Mouse (Mus musculus) heart, postnatal 0 days (tissue): ENCODE measurements at regions not wholly inside any gene's neighbourhood (a gene's known extent, or its start where the extent isn't known, plus 50 kb on each side); places are given as distances from the start of the nearest gene placed in this dataset.

ENCODE experiments used
- ATAC-seq: fragments of 200-750 bp; cut with Nextera tagmentation; 2 replicates; pipeline ENCODE4 v1.8.0; 2017; ENCODE audit warnings: low read depth, moderate number of reproducible peaks, moderate library complexity; ENCODE audit not compliant: insufficient read depth
- DNase-seq: peaks from one replicate; pipeline ENCODE4 v3.0.0-alpha.2; 2016; ENCODE audit warnings: low spot score
- H3K27ac ChIP-seq: fragments of 300-500 bp; sonication (generic); 2 replicates; pipeline ENCODE4 v1.5.1; 2014; ENCODE audit warnings: low read depth, mild to moderate bottlenecking
- H3K27me3 ChIP-seq: fragments of 300-500 bp; sonication (generic); 2 replicates; pipeline ENCODE4 v1.6.1; 2014; ENCODE audit warnings: low read length, mixed read lengths; ENCODE audit not compliant: control insufficient read depth, insufficient read depth
- H3K36me3 ChIP-seq: fragments of 300-500 bp; sonication (generic); replicated peaks from 2 replicates; pipeline ENCODE4 v1.6.1; 2014; ENCODE audit warnings: low read length, mixed read lengths; ENCODE audit not compliant: control insufficient read depth, insufficient read depth
- H3K4me1 ChIP-seq: fragments of 300-500 bp; sonication (generic); 2 replicates; pipeline ENCODE4 v1.6.1; 2014; ENCODE audit warnings: antibody characterized with exemption; ENCODE audit not compliant: control insufficient read depth, insufficient read depth
- H3K4me2 ChIP-seq: fragments of 300-500 bp; sonication (generic); 2 replicates; pipeline ENCODE4 v1.6.1; 2014; ENCODE audit warnings: low read depth, mild to moderate bottlenecking, low read length, moderate library complexity
- H3K4me3 ChIP-seq: fragments of 300-500 bp; sonication (generic); 2 replicates; pipeline ENCODE4 v1.5.1; 2014; ENCODE audit warnings: low read depth, low read length
- H3K9ac ChIP-seq: fragments of 300-500 bp; sonication (generic); replicated peaks from 2 replicates; pipeline ENCODE4 v1.6.1; 2014; ENCODE audit warnings: low read depth, low read length, mixed read lengths
- H3K9me3 ChIP-seq: fragments of 300-500 bp; sonication (generic); replicated peaks from 2 replicates; pipeline ENCODE4 v1.6.1; 2016; ENCODE audit warnings: low read length; ENCODE audit not compliant: control insufficient read depth
- CTCF ChIP-seq: IDR thresholded peaks from 2 replicates; pipeline ENCODE4 v1.5.1; 2016; ENCODE audit warnings: antibody characterized with exemption, control low read depth, low read depth
- EP300 ChIP-seq: IDR thresholded peaks from 2 replicates; pipeline ENCODE4 v1.6.1; 2016; ENCODE audit warnings: antibody characterized with exemption, low read depth
- WGBS: fragments of 180-500 bp; shearing (Covaris S2); extraction: QIAGEN DNeasy Blood & Tissue Kit; methylation state at CpG from one replicate; pipeline ENCODE4 v1.1.7; 2014; 5-methylcytosine and 5-hydroxymethylcytosine counted together

DNA sequence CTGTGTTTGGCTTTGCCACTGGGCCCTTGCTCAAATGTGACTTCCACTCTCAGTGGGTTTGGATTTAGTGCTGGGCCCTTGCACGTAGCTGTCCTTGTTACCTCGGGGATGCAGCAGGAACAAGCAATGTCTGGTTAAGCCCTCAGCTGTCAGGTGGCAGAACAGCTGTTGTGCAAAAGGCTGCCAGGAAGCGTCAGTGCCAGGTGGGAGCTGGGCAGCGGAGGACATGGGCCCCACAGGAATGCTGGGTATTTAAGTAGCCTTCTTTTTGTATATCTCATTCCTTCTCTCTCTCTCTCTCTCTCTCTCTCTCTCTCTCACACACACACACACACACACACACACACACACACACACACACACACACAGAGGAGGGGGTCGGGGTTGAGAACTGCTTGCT, 104.0 kb upstream of the Arhgap28 start:
- Histone ChIP-seq H3K4me3 (no peak overlapping the region), H3K36me3 (no peaks in the 10 kb centered on the region), H3K27me3 (no peaks in the 10 kb centered on the region), H3K4me1 (no peaks in the 10 kb centered on the region), H3K27ac (no peak overlapping the region), H3K9me3 (no peaks in the 10 kb centered on the region), H3K9ac (no peak overlapping the region), H3K4me2 (no peak overlapping the region)
- DNase-seq (no peak), ATAC-seq (no peak)
- 61% methylated on average over 5 of the region's 5 CpGs for WGBS
- TF ChIP-seq EP300 (no peak), CTCF (no peak)

DNA sequence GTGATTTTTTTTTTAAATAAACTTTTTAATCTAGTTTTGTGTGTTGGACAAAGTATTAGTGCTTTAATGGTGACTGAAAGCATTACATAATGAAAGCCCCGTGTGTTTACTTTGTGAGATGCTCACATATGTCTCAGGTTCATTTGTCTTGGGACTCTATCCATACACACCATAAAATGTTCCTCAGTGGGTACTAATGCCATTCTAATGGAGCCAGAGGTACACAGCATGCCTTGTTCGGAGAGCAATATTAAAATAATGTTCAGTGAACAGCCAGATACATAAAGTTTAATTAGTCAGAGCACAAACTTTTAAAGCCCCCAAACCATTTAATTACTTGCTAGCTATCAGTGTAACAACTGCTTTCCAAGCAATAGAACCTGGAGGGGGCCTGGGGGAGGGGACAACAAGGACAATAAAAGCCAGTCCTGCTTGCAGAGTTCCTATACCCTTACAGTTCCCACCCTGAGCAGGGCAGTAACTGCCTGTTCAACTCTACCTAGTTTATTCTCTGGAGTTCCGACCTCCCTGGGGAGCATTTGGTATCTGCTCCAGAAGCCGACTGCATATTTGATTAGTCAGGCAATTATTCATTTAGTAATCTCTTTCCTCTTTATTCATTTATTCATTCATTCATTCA, 108.0 kb upstream of the Arhgap28 start:
- Histone ChIP-seq H3K9ac (no peak overlapping the region), H3K9me3 (no peaks in the 10 kb centered on the region), H3K27ac (no peak overlapping the region), H3K4me2 (no peak overlapping the region), H3K36me3 (no peaks in the 10 kb centered on the region), H3K27me3 (no peaks in the 10 kb centered on the region), H3K4me1 (no peaks in the 10 kb centered on the region), H3K4me3 (no peak overlapping the region)
- ATAC-seq = no peak
- WGBS = 75% methylated on average over 4 of the region's 4 CpGs
- DNase-seq = no peak
- TF ChIP-seq EP300 (no peak), CTCF (no peak)

- no peak overlapping the region for H3K9ac ChIP-seq
- no peaks in the 10 kb centered on the region for H3K9me3 ChIP-seq
- H3K36me3 ChIP-seq = no peaks in the 10 kb centered on the region
- H3K27me3 ChIP-seq = no peaks in the 10 kb centered on the region
- TF ChIP-seq CTCF (no peak), EP300 (no peak)
- no peak overlapping the region for H3K27ac ChIP-seq
- H3K4me1 ChIP-seq = no peaks in the 10 kb centered on the region
- ATAC-seq (no peak), DNase-seq (no peak)
- H3K4me3 ChIP-seq = no peak overlapping the region
- H3K4me2 ChIP-seq = no peak overlapping the region
- WGBS = 45% methylated on average over 5 of the region's 5 CpGs
Measured at GRCm38 (mm10) chr17:68112763-68113330, 108.9 kb upstream of the Arhgap28 start.

DNA sequence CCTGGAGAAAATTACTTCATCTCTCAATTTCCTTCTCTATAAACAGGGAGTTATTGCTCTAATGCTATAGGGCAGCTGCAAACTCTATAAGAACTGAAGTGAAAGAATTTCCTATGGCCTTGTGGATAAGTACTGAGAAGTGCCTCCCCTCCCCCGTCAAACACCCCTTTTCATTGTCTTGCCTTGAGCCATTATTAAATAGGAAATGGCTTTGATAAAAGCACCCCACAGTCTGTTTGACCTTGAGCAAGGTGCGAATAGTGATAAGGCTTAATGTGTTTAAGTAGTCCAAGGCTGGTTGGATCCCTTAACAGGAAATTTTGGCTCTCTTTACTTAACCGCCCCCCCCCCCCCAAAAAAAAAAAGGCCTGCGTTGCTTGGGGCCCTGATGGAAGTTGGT, 111.7 kb upstream of the Arhgap28 start:
- Histone ChIP-seq H3K27me3 (no peaks in the 10 kb centered on the region), H3K4me2 (no peak overlapping the region), H3K4me1 (no peaks in the 10 kb centered on the region), H3K27ac (no peak overlapping the region), H3K9ac (no peak overlapping the region), H3K36me3 (no peaks in the 10 kb centered on the region), H3K4me3 (no peak overlapping the region), H3K9me3 (no peaks in the 10 kb centered on the region)
- ATAC-seq = no peak
- TF ChIP-seq CTCF (no peak), EP300 (no peak)
- 38% methylated on average over 4 of the region's 4 CpGs for WGBS
- DNase-seq = no peak

- Histone ChIP-seq H3K4me1 (no peaks in the 10 kb centered on the region), H3K4me2 (no peak overlapping the region), H3K27me3 (no peaks in the 10 kb centered on the region), H3K27ac (no peak overlapping the region), H3K9me3 (no peaks in the 10 kb centered on the region), H3K36me3 (no peaks in the 10 kb centered on the region), H3K9ac (no peak overlapping the region), H3K4me3 (no peak overlapping the region)
- TF ChIP-seq CTCF (no peak), EP300 (no peak)
- 60% methylated on average over 3 of the region's 3 CpGs for WGBS
- no peak for DNase-seq
- ATAC-seq = no peak
Measured at GRCm38 (mm10) chr17:68119055-68119698, 115.3 kb upstream of the Arhgap28 start.
